Mouse (Mus musculus): ENCODE measurements around the gene Adap1. TPM values are rescaled to one million over a fixed set of nuclear protein-coding genes. Genes with fewer than 3 reads are reported as not detected.

Adap1 gene
- total RNA-seq, 4 experiments from 2014 or later, result 2.5 to 7.0 (median 3.9) TPM

DNA sequence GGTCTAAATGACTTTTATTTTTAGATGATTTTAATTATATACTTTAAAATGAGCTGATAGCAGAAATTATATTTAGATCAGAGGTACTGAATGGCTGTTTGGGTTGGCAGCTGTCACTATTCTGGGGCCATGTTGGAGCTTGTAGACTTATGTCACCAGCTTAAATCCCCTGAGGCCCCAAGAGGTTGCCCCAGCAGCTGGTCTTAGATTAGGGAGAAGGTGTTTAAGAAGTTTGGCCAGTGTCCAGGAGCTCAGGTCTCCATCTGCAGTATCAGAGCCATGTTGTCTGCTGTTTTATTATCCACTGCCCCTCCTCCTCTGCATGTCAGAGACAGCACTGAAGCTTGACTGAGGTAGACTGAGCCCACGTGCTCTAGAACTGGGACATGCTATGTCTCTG lies 82.0 kb downstream of the Adap1 start:
- no peak for DNase-seq

DNA sequence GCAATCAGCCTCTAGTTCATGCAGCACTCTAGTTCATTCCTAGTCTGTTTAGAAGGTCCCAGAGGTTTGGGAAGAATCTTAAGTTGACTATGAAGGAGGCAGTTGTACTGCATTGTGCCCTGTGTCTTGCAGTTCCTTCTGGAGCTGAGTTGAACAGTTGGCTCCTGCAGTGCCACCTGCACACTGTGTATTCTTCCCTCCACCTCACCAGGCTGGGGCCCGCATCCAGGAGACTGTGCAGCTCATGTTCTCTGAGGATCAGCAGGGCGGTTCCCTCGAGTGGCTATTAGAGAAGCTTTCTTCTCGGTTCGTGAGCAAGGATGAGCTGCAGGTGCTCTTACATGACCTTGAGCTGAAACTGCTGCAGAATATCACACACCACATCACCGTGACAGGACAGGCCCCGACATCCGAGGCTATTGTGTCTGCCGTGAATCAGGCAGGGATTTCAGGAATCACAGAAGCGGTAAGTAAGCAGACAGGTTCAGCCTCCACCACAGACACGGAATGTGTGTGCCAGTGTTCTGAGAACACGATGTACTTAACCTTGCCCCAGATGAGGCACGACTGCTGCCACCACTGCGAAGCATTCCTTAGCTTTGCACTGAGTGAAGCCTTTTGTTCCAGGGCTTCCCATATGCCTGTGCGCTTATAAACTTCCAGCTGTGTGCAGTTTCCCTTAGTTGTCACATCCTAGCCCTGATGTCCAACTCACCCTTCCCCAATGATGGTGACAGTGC lies 84.2 kb downstream of the Adap1 start:
- DNase-seq, result no peak

DNA sequence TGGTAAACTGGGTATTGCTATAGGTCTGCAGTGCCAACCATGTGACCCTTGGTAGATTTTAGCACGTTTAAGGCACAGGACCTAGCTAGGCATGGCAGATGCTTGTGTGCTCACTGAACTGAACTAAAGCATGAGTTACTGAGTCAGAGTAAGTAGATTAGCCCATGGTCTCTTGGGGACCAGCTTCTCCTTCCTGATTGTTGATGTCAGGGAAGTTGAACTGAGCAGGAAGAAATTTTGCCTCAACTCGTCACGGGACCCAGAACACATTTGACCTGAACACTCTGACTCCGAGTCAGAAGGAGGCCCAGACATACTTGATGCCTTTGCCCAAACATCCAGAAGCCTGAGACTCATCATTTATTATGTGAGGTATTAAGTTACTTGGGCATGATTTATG lies 88.0 kb downstream of the Adap1 start:
- no peak for DNase-seq

DNA sequence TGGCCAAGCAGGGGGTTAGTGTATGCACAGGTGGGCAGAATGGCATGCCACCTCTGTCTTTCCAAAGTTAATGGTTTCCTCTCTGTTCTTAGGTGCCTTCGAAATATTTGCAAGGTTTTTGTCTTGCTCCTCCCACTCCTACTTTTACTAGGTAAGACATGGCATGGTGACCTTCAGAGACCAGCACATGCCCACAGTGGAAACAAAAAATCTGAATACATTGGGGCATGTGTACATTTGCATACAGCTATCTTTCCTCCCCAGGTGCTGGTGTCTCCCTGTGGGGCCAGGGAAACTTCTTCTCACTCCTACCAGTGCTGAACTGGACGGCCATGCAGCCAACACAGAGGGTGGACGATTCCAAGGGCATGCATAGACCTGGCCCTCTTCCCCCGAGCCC lies 91.0 kb downstream of the Adap1 start:
- no peak for DNase-seq

DNA sequence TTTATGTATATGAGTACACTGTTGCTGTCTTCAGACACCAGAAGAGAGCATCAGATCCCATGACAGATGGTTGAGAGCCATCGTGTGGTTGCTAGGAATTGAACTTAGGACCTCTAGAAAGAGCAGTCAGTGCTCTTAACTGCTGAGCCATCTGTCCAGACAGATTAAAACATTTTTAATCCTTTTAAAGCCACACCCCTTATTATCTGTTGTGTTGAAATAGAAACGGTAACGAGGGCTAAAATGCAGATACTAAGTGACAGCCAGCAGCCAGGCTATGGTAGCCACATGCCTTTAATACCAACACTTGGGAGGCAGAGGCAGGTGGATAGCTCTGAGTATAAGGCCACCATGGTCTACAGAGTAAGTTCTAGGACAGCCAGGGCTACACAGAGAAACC lies 93.3 kb downstream of the Adap1 start:
- DNase-seq, result no peak

DNA sequence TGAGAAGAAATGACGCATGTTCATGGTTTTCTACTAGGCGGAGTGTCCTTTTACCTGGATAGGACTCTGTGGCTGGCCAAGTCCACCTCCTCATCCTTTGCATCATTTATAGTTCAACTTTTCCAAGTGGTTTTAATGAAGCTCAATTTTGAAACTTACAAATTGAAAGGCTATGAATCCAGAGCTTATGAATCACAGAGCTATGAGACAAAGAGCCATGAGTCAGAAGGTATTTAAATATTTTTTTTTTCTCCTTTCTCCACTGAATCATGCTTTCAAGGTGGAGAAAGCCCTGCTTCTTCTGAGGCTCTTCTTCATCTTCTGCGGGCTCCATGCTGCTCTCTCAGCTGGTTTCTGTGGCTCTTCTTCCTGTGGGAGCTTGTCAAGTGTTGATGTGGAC lies 95.7 kb downstream of the Adap1 start:
- DNase-seq, result no peak

DNA sequence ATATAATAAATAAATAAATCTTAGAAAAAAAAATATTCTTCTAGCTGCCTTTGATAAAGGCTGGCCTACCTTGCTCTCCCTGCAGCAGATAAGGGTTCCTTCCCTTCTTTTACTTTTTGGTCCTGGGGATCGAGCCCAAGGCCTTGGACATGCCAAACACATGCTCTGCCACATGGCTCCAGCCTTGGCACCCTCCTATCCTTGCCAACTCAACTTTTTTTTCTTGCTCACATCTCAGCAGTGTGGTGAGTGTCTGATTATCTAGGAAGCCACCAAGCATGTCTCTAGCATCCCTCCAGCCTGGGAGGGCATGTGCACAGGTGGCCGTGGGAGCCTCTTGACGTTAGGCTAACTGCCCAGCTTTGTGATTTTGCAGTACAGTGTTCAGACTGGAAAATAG lies 97.1 kb downstream of the Adap1 start:
- DNase-seq, result no peak

DNA sequence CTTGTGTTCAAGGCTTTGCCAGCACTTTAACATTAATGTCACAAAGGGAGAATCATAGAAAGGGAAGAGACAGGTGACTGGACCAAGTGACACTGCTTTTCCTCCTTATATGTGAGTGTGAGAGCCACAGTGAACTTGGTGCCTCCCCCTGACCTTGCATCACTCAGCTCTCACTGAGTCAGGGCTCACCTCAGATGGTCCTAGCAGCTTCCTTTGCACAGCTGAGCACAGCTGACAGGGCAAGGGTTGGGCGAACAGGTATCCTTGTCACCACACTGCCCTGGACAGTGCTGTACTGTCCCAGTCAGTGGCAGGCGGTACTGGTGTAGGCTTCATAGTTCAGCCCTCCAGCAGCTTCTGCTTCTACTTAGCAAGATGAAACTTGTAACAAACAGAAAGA lies 97.8 kb downstream of the Adap1 start:
- DNase-seq, result no peak

DNA sequence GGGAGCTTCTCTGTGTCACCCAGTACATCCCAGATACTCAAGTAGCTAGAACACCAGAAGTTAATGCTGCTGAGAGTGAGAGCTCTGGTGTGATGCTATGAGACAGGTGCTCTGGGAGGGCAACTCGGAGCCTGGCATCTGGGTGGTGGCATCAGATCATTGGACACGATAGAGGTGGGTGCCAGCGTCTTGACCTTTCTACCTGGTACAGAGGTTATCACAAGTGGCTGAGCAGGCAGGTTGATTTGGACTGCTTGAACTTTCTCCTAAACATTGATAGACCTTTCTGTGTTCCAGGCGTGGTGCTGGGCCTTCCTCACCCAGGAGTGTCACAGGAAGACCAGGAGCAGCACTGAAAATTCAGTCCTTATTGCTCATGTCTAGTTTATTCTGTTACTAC lies 98.2 kb downstream of the Adap1 start:
- no peak for DNase-seq

DNA sequence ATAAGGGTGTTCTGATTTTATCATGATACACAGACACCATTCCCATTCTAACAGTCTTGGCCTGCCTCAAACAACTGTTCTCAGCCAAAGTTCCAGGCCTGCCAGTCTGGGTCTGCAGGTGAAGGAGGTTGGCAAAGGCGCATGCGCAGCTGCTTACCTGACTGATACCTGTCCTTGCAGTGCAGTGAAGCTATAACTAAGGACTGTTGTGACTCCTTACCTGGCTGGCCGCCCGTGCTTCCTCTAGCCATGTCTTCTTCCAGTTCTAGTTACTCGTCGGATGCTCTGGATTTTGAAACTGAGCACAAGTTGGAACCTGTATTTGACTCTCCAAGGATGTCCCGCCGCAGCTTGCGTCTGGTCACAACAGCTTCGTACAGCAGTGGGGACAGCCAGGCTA lies 102.1 kb downstream of the Adap1 start:
- DNase-seq, result no peak

Small RNAs within 50 kb of the gene (microRNA-seq; reads per million reads assigned to microRNA genes)
- gene Mir339, result 238 to 296 reads per million in 2 experiments

Other genes starting within 250 kb of the Adap1 start
- 10 to 100 TPM; 38.5 to 62.4 (median 55.9) TPM for gene Prkar1b, start 175.6 kb downstream of the Adap1 start, total RNA-seq (2022)
- 10 to 100 TPM; 21.7 to 24.3 (median 22.7) TPM for gene Dnaaf5, start 175.4 kb downstream of the Adap1 start, total RNA-seq (2022)
- gene Sun1, start 125.0 kb downstream of the Adap1 start, total RNA-seq (2022), result 100 to 1,000 TPM in 3 of 4 experiments, 10 to 100 TPM in 1; 86.6 to 128 (median 111) TPM
- gene Get4, start 73.3 kb downstream of the Adap1 start, total RNA-seq (2022), result 100 to 1,000 TPM in 2 of 4 experiments, 10 to 100 TPM in 2; 96.6 to 112 (median 101) TPM
- 10 to 100 TPM; 59.6 to 79.9 (median 66.5) TPM for gene Cox19, start 25.8 kb upstream of the Adap1 start, total RNA-seq (2022)
- not detected for gene Cyp2w1, start 27.0 kb upstream of the Adap1 start, total RNA-seq (2022)
- gene Gpr146, start 52.1 kb upstream of the Adap1 start, total RNA-seq (2022), result 10 to 100 TPM; 13.6 to 25.0 (median 18.1) TPM
- 1 to 10 TPM in 3 of 4 experiments, under 1 TPM in 1; 0.94 to 1.4 (median 1.2) TPM for gene C130050O18Rik, start 79.7 kb upstream of the Adap1 start, total RNA-seq (2022)
- gene Gper1, start 97.5 kb upstream of the Adap1 start, total RNA-seq (2022), result 1 to 10 TPM; 3.9 to 7.8 (median 6.3) TPM
- 10 to 100 TPM in 3 of 4 experiments, 1 to 10 TPM in 1; 7.3 to 20.6 (median 14.4) TPM for gene 3110082I17Rik, start 134.9 kb upstream of the Adap1 start, total RNA-seq (2022)
- 10 to 100 TPM; 35.1 to 37.0 (median 36.2) TPM for gene Zfand2a, start 158.9 kb upstream of the Adap1 start, total RNA-seq (2022)
- not detected for gene Uncx, start 217.9 kb upstream of the Adap1 start, total RNA-seq (2022)

All from adrenal gland, adult 8-10 months (tissue).